Mouse (Mus musculus) kidney, adult 8-10 months (tissue): ENCODE data around the gene Efcab2.

ENCODE experiments used
- DNase-seq, 2 experiments: peaks; one replicate each; pipeline ENCODE4 v3.0.0; 2022

Gene Efcab2

DNA sequence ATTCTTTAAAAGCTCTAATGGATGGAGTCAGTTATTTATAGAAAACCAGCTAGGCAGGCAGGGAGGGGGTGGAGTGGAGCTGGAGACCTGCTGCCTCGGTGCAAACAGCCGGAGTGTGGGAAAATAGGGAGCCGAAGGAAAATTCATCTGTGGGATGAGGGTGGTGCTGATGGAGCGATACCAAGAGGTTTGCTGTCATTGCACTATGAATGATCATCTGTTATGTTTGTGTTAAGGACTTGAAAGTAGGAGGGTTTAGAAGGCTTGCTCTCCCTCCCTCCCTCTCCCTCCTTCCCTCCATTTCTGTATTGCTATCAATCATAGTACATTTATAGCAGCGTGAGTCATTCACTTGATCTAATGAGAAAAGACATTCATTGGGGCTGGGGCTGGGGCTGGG is 80.9 kb downstream of the Efcab2 start:
- no peak for DNase-seq

DNA sequence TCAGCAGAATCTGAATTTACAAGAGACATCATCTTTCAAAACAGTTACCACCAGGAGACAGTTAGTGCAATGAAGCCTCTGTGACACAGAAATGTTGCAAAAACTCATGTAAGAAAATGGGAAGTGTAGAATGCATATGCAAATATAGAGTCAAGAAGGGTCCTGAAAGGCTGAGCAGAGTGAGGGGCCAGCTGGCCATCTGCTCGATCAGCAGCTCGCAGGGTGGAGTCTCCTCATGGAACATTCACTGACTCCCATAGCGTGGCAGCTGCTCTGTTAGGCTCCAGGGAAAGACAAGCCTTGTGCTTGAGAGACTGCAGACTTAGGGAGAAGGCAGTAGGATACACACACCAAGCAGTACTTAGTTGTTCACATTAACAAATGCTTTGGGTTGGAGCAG is 83.2 kb downstream of the Efcab2 start:
- no peak for DNase-seq

DNA sequence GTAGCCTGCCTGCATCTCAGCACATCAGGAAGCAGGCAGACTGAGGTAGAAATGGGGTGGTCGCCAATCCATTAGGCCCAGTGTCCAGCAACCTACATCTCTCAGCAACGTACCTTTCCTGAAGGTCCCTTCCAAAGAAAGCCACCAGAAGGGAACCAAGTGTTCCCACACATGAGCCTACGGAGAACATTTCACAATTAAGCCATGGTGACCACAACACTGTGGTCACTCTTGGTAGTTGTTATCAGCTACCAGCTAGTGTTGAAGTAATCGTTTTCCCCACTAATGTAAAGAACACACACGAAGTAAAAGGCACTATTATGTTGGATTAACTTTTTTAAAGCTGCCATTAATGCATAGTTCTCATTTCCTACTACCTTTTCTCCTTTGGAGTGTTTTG is 85.8 kb downstream of the Efcab2 start:
- no peak for DNase-seq

DNA sequence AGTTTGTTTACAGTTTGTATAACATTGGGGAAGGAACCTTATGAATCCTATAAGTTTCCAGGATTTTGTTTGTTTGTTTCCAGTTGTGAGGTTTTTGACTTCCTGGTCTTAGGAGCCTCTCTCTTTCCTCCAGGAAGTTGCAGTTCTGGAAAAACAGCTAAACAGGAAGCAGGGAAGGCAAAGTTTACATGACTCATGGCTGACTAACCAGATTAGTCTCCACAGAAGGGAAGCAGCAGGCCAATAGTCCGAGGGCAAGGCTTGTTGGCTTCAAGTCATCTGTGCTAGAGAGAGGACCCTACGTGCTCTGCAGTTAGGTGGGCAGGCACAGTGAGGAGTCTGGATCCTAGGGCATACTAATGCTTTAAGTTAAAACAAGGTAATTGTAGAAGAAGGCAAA is 86.6 kb downstream of the Efcab2 start:
- no peak for DNase-seq

DNA sequence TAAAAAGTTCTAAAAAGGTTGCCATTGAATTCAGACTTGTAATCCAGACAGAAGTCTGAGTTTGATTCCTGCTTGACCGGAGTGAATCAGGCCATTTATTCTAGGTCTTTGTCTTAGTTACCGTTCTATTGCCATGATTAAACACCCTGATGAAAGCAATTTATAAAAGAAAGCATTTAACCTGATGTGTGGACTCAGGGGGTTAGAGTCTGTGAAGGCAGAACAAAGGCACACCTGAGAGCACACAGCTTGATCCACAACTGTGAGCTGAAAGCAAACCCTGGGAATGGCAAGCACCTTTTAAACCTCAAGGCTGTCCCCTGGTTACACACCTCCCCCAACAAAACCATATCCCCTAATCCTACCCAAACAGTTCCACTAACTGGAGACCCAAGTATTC is 90.3 kb downstream of the Efcab2 start:
- DNase-seq = no peak

DNA sequence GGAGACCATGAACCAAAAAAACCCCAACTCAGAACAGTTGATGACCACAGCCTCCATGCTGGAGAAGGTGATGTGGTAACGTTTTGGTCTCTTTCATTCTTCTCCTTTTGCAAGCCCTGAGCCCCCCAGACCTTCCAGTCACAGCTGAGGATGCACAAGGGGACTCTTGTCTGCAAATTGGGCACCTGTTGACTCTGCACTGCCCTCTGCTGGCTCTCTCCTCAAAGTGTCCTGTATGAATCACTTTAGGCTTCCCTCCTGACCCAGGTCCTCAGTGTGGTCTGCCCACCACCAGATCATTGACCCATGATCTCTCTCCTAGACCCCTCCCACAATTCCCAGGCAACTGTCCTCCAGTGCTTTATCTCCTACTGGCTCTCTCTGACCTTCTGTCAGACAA is 91.0 kb downstream of the Efcab2 start:
- peak in 1 of 2 experiments; percentile 13 for DNase-seq

DNA sequence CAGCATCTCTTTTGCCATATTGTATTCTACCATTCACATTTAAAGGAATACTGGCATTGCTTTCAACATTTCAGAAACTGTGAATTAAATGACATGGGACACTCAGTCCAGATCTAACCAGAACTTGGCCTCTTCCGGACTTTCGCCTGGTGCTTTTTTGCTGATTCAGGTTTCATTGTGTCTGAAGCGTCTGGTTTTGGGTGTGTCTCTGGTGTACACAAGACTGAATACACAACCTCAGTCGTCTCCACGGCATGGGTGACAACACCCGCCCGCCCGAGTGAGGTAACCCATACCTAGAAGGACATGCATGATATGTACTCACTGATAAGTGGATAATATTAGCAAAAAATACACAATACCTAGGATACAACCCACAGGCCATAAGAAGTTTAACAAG is 101.1 kb downstream of the Efcab2 start:
- no peak for DNase-seq

DNA sequence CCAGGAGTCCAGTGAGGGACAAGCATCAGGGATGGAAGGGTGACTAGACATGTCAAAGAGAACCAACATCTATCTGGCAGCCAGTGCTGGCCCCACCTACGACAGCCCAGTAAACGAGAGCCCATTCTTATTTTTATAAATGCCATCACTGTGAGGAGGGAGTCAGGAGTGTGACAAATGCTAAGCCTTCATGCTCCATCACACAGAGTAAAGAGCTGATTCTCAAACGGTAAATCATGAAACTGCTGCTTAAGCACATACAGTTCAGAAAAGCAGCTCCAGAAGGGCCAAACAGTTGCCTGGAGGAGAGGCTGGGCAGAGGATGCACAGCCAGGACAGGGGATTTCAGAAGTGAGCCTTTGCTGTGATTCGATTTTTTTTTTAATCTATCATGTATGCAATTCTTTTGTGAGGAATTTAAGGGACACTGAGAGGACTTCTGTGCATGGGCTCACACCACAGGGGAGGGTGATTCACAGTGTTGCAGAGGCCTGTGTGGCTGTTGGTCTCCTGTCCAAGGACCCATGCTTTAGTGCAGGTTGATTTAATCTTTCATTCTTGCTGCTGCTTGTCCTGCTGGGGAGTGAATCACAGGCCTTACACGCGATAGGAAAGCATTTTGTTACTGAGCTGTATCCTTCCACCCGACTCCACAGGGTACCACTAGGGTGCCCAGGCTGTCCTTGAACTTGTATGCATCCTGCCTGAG is 106.6 kb downstream of the Efcab2 start:
- DNase-seq = no peak

DNA sequence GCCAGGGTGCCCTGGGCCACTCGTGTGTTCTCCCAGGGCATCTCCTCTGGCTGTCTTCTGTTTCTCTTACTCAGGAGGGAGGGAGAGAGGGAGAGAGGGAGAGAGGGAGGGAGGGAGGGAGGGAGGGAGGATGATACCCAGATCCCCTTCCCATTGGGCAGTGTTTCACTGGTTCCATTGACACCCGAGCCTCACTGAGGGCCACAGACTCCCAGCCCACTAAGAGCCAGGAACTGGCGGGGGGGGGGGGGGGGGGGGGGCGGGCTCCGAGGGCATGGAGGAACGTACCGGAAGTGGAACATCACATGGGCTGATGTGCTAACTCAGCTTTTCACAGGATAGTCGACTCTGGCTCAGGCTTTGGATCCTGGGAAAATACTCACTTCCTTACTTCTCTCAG is 108.1 kb downstream of the Efcab2 start:
- no peak for DNase-seq

DNA sequence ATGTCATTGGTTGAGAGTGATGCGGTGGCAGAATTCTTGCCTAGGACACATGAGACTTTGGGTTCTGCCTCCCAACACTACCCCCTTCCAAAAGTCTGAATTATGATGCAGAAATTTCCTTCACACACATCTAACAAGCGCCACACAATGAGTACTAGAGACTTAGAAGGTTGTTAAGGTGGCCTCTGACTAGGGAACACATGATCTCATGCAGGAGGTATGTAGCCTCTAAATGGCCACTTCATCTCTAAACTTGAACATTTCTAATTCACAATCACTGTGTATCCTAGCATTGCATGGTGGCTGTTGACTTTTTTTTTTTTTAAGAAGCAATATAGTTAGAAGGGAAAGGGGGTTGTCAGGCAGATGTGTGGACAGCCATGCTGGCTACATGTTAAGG is 110.0 kb downstream of the Efcab2 start:
- DNase-seq = no peak

DNA sequence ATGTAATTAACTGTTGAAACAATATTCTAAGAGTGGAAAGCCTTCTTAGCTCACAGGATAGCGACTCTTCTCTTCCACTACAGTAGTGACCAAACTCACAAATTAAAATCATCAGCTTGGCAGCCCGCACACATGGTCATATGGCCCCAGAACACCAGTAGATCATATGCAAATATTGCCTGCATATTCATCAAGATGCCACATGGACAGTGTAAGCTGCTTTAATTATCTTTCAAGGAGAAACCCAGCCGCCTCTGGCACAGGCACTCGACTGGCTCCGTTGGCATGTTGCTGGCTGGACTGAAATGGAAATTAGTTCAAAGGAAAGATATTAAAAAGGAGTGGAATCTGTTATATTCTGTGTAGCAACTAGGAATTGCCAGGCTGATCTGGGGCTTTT is 116.5 kb downstream of the Efcab2 start:
- no peak for DNase-seq

DNA sequence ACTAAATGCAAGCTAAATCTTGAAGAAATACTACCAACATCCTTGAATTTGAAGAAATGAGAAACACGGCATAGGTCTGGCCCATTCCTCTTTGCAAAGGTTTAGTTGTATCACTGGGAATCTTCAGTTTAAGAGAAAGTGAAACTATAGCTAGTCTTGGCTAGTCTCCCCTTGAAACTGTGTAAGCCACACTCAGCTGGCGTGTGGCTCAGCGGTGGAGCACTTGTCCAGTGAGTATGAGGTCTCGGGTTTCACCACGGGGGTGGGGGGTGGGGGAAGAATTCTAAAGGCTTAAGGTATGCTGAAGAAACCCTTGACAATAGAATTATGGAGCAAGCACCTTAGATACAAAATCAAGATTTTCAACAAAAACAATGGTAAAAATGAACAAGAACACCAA is 117.3 kb downstream of the Efcab2 start:
- DNase-seq = no peak

DNA sequence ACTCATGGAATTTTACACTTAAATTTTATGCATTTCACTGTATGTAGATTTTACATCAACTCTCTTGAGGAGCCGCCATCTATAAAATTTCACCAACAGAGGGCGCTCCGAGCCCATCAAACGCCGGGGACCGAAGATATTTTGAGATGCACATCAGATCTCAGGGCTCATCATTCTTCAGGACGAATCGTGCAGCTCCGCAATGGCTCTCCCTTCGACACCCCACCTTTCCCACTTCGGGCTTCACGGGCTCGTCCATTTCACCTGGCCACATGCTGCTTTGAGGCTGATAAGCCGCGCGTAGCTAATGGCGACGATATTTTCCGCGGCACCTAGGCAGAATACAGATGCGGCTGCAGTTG is 121.3 kb downstream of the Efcab2 start:
- DNase-seq = peak; percentile 33 to 74

DNA sequence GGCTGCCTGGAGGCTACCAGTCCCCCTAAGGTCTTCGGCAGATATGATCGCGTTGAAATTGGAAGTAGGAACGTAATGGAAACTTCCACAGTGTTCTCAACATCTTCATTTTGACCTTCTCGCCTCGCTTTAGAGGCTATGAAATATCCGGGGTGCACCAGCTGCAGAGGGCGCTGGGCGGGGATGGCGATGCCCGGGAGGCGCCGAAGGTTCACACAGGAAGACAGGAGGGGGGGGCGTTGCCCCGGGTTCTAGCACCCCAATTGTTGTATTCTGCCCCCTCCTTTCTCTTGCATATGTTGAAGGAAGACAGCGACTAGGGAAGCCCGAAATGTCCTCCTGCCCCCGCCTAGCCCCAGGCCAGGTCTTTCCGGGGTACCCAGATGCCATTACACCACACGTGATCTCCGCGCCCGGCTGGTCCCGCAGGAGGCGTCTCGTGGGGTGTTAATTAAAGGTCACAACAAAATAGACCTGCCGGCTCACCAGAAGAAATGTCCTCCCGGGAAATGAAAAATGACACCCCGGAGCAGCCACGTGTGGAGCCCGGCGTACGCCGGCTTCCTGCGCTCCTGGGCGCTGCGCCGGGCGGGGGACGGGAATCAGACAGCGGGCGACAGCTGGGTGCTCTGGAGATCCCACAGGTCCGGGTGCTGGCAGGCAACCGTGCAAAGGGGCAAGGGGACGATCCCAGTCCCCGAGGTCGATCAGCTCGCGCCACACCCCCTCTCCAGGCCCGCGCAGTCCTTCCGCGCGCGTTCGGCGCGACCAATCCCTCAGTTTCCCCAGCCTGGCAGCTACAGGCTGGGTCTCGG is 121.9 kb downstream of the Efcab2 start:
- peak; percentile 9 to 20 for DNase-seq

DNA sequence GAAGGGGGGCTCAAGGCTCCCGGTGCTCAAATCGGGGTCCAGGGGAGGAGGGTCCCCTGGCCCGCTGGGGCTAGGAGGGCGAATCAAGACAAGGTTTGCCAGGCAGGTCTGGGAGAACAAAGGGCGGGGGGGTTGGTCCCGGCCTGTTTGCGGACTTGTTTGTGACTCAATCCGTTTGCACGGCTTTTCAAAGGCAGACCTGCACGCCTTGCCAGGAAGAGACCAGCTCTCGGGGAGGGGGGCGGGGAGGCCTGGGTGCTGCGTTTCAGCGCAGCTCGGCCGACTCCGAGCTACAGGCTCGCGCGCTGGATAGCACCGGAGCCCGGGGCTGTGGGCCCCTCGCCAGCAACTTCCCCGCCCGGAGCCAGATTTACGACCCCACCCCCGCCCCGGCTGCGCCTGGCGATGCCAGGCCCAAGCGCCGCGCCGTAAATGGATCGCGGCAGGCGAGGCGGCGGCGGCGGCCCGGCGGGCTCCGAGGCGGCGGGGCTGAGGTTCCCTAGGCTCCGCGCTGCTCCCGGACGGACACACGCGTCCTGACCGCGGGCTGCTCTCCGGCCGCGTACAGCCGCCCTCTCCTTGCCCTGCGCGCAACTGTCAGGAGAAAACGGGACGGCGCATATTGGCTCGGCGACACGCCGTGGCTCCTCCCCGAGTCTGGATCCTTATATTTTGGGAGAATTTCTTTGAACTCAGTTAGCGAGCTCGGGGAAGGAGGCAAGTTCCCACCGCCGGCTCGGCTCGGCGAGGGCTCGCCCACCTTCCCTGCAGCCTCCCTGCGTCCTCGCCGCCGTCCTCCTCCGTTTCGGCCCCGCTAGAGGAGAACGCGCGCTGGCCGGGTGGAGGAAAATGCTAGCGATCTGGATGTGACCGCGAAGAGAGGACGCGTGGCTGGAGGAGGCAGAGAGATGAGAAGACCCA is 122.8 kb downstream of the Efcab2 start, which contains the start of gene Kif26b:
Kif26b (plus strand) TSS at position 695 of the 921 bp plus-strand sequence.
- peak; percentile 11 to 12 for DNase-seq

DNA sequence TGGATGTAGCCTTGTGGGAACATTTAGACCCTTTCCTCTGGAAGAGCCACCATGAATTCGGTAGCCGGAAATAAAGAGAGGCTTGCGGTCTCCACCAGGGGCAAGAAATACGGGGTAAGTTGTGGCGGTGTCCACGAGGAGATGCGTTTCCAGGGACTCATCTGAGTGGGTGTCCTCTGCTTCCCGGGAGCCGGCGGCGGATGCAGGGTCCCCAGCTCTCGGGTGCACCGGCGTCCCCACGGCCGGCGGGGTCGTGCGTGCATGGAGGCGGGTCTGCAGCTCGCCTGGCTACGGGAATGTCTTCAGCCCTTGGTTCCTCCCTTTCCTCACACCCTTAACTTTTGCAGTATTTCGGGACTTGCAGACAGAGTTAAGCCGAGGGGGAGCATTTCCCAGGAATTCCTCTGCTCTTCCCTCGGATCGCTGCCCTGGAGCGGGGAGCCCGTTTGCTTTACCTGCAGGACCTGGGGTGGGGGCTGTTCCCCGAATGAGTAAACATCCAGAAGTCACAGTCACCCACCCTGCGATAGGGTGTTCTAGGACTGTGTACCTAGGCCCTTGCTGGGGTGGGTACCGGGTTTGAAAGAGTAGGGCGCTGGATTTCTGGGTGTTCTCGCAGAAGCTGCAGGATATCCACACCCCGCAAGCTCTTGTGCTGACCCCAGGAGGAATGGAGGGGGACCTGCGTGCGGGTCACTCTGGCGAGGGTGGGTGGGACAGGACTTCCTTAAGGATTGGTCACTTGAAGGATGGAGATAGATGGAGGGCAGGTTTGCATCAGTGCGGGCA is 123.8 kb downstream of the Efcab2 start:
- DNase-seq = no peak

DNA sequence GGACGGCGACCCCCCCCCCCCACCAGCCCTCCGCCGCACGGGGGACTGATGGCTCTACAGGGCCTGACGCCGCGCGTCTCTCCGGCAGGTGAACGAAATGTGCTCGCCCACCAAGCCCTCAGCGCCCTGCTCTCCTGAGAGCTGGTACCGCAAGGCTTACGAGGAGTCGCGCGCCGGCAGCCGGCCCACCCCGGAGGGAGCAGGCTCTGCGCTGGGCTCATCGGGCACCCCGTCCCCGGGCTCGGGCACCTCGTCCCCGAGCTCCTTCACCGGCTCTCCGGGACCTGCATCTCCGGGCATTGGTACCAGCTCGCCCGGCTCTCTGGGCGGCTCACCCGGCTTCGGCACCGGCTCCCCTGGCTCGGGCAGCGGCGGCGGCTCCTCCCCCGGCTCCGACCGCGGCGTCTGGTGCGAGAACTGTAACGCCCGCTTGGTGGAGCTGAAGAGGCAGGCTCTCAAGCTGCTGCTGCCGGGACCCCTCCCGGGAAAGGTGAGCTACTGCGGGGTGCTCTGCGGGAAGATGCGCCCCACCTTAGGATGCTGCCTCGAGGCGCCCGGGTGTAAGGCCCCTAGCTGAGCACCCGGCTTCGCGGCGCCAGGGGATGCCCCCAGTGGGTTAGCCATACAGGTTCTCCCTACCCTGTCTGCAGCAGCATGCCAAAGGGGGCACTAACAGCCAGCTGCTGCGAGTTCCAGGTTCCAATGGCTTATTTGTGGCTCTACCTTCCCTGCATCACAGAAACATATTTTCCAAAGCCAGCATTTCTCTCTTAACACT is 124.6 kb downstream of the Efcab2 start:
- peak; percentile 60 to 80 for DNase-seq
